Mouse (Mus musculus) urinary bladder, adult 18-20 months (tissue): Measurements from ENCODE around the gene Gm9945.

Source experiments
- DNase-seq, 2 experiments: peaks; one replicate each; pipeline ENCODE4 v3.0.0; 2022; ENCODE audit warnings: low spot score in 2 of 2, mixed read lengths in 2 of 2

Gm9945 gene

GRCm38 (mm10) chr11:53461727-53462126 is 18.2 kb upstream of the Gm9945 start:
- DNase-seq: no peak

GRCm38 (mm10) chr11:53463551-53464424 is 16.2 kb upstream of the Gm9945 start:
- no peak for DNase-seq

GRCm38 (mm10) chr11:53466231-53466971 is 13.6 kb upstream of the Gm9945 start:
- DNase-seq: no peak

- DNase-seq: no peak
Measured at GRCm38 (mm10) chr11:53469294-53469967, 10.5 kb upstream of the Gm9945 start.

- DNase-seq: peak; percentile 74 to 79
Measured at GRCm38 (mm10) chr11:53469968-53470695, 9.8 kb upstream of the Gm9945 start, which contains the start of gene Gm9837. Gm9837 (minus strand) TSS chr11:53470479.

- no peak for DNase-seq
Measured at GRCm38 (mm10) chr11:53472709-53473108, 7.3 kb upstream of the Gm9945 start.

GRCm38 (mm10) chr11:53475620-53476019 is 4.3 kb upstream of the Gm9945 start:
- no peak for DNase-seq

GRCm38 (mm10) chr11:53477833-53478232 is 2.1 kb upstream of the Gm9945 start:
- no peak for DNase-seq

GRCm38 (mm10) chr11:53478383-53479170 is 1.4 kb upstream of the Gm9945 start:
- DNase-seq: no peak

- no peak for DNase-seq
Measured at GRCm38 (mm10) chr11:53479171-53479782, 689 bp upstream of the Gm9945 start.

GRCm38 (mm10) chr11:53481088-53481730 is 1.2 kb downstream of the Gm9945 start:
- no peak for DNase-seq

GRCm38 (mm10) chr11:53483159-53483891 is 3.4 kb downstream of the Gm9945 start:
- DNase-seq: peak in 1 of 2 experiments; percentile 46

- DNase-seq: no peak
Measured at GRCm38 (mm10) chr11:53485719-53486118, 5.8 kb downstream of the Gm9945 start.

GRCm38 (mm10) chr11:53486351-53486750 is 6.4 kb downstream of the Gm9945 start:
- no peak for DNase-seq

GRCm38 (mm10) chr11:53486822-53487594 is 7.0 kb downstream of the Gm9945 start:
- DNase-seq: peak; percentile 52 to 72

- DNase-seq: no peak
Measured at GRCm38 (mm10) chr11:53489007-53489406, 9.0 kb downstream of the Gm9945 start.

- no peak for DNase-seq
Measured at GRCm38 (mm10) chr11:53489421-53489820, 9.5 kb downstream of the Gm9945 start.

GRCm38 (mm10) chr11:53491954-53492401 is 12.0 kb downstream of the Gm9945 start:
- no peak for DNase-seq
